Mouse (Mus musculus) myocyte (in vitro differentiated cells): ENCODE measurements at regions not wholly inside any gene's neighbourhood (a gene's known extent, or its start where the extent isn't known, plus 50 kb on each side); places are given as distances from the start of the nearest gene placed in this dataset.

Experiments used
- CEBPB ChIP-seq: IDR thresholded peaks from 2 replicates; pipeline ENCODE4 v1.6.1; 2011; ENCODE audit warnings: mild to moderate bottlenecking, moderate library complexity; ENCODE audit not compliant: poor library complexity, insufficient read depth, severe bottlenecking
- E2F4 ChIP-seq: IDR thresholded peaks from one replicate; pipeline ENCODE4 v1.6.1; 2011; ENCODE audit warnings: mild to moderate bottlenecking, control low read depth, moderate library complexity; ENCODE audit not compliant: insufficient read depth
- MAX ChIP-seq: IDR thresholded peaks from one replicate; pipeline ENCODE4 v1.6.1; 2011; ENCODE audit warnings: low read depth, mild to moderate bottlenecking, control low read depth
- MYOD1 ChIP-seq, 3 experiments: IDR thresholded peaks; one replicate each; pipeline ENCODE4 v1.6.1; 2011; ENCODE audit warnings: control low read depth in 2 of 3, low read depth in 2 of 3, mild to moderate bottlenecking in 2 of 3, moderate library complexity in 1 of 3; ENCODE audit not compliant: insufficient read length in 2 of 3, control insufficient read depth in 1 of 3
- MYOG ChIP-seq, 3 experiments: IDR thresholded peaks; one replicate each; pipeline ENCODE4 v1.6.1; 2011; ENCODE audit warnings: control low read depth in 2 of 3, low read depth in 2 of 3, mild to moderate bottlenecking in 2 of 3; ENCODE audit not compliant: insufficient read length in 2 of 3, control insufficient read depth in 1 of 3, insufficient read depth in 1 of 3
- POLR2A ChIP-seq: IDR thresholded peaks from one replicate; pipeline ENCODE4 v1.6.1; 2011; ENCODE audit warnings: low read depth, mild to moderate bottlenecking, control low read depth, moderate library complexity; ENCODE audit not compliant: insufficient read length
- POLR2AphosphoS2 ChIP-seq: IDR thresholded peaks from one replicate; pipeline ENCODE4 v1.6.1; 2011; ENCODE audit warnings: low read depth, control low read depth; ENCODE audit not compliant: insufficient read length
- REST ChIP-seq: IDR thresholded peaks from one replicate; pipeline ENCODE4 v1.6.1; 2011; ENCODE audit warnings: mild to moderate bottlenecking, control low read depth, moderate library complexity; ENCODE audit not compliant: insufficient read depth, insufficient read length
- SRF ChIP-seq: IDR thresholded peaks from one replicate; pipeline ENCODE4 v1.6.1; 2011; ENCODE audit warnings: low read depth; ENCODE audit not compliant: control insufficient read depth, insufficient read length
- TCF12 ChIP-seq: IDR thresholded peaks from one replicate; pipeline ENCODE4 v1.6.1; 2011; ENCODE audit warnings: mild to moderate bottlenecking, control low read depth; ENCODE audit not compliant: poor library complexity, insufficient read depth, severe bottlenecking
- TCF3 ChIP-seq: IDR thresholded peaks from one replicate; pipeline ENCODE4 v1.6.1; 2011; ENCODE audit warnings: low read depth, control low read depth; ENCODE audit not compliant: insufficient read length
- USF1 ChIP-seq: IDR thresholded peaks from one replicate; pipeline ENCODE4 v1.6.1; 2011; ENCODE audit warnings: low read depth, mild to moderate bottlenecking, control low read depth, moderate library complexity

- TF ChIP-seq MAX (no peak), POLR2A (no peak), REST (no peak), USF1 (no peak), MYOD1 (IDR thresholded peaks at IDR 0.05; ENCODE audit: control insufficient read depth in 1 of 3, insufficient read length in 2 of 3, low read depth in 2 of 3) (no peak), TCF3 (no peak), MYOG (IDR thresholded peaks at IDR 0.05; ENCODE audit: control insufficient read depth in 1 of 3, insufficient read depth in 1 of 3, insufficient read length in 2 of 3, low read depth in 2 of 3) (no peak), TCF12 (no peak), POLR2AphosphoS2 (no peak), E2F4 (no peak), CEBPB (no peak), SRF (no peak)
These were observed 73.6 kb upstream of the Arhgap18 start for GRCm38 (mm10) chr10:26679500-26680227.
